Mouse (Mus musculus): ENCODE results near the gene Vinac1.

Gene Vinac1

GRCm38 (mm10) chr2:129047811-129048210 lies at the start of gene Vinac1:
Gene Vinac1, minus strand, starts transcription at chr2:129048172.
- DNase-seq (ENCODE audit: low spot score in 2 of 2): no peak

- DNase-seq (ENCODE audit: low spot score in 2 of 2): peak; percentile 54 to 61
Measured at GRCm38 (mm10) chr2:129093926-129094724, 46.2 kb upstream of the Vinac1 start.

- DNase-seq (ENCODE audit: low spot score in 2 of 2): peak in 1 of 2 experiments; percentile 37
Measured at GRCm38 (mm10) chr2:129092810-129093209, 44.8 kb upstream of the Vinac1 start.

- peak in 1 of 2 experiments; percentile 36 for DNase-seq (ENCODE audit: low spot score in 2 of 2)
Measured at GRCm38 (mm10) chr2:129090370-129090769, 42.4 kb upstream of the Vinac1 start.

- DNase-seq (ENCODE audit: low spot score in 2 of 2): no peak
Measured at GRCm38 (mm10) chr2:129087520-129087919, 39.5 kb upstream of the Vinac1 start.

GRCm38 (mm10) chr2:129084959-129085358 lies 37.0 kb upstream of the Vinac1 start:
- no peak for DNase-seq (ENCODE audit: low spot score in 2 of 2)

- DNase-seq (ENCODE audit: low spot score in 2 of 2): no peak
Measured at GRCm38 (mm10) chr2:129083514-129083913, 35.5 kb upstream of the Vinac1 start.

GRCm38 (mm10) chr2:129081097-129081496 lies 33.1 kb upstream of the Vinac1 start:
- no peak for DNase-seq (ENCODE audit: low spot score in 2 of 2)

- no peak for DNase-seq (ENCODE audit: low spot score in 2 of 2)
Measured at GRCm38 (mm10) chr2:129079194-129079593, 31.2 kb upstream of the Vinac1 start.

- no peak for DNase-seq (ENCODE audit: low spot score in 2 of 2)
Measured at GRCm38 (mm10) chr2:129078313-129078712, 30.3 kb upstream of the Vinac1 start.

- no peak for DNase-seq (ENCODE audit: low spot score in 2 of 2)
Measured at GRCm38 (mm10) chr2:129070296-129070695, 22.3 kb upstream of the Vinac1 start.

GRCm38 (mm10) chr2:129066326-129066725 lies 18.4 kb upstream of the Vinac1 start:
- DNase-seq (ENCODE audit: low spot score in 2 of 2): peak; percentile 75 to 77

- peak; percentile 79 to 82 for DNase-seq (ENCODE audit: low spot score in 2 of 2)
Measured at GRCm38 (mm10) chr2:129065437-129066282, 17.7 kb upstream of the Vinac1 start, which contains the start of gene Ttl. Gene Ttl, plus strand, starts transcription at chr2:129065942.

GRCm38 (mm10) chr2:129061456-129062059 lies 13.6 kb upstream of the Vinac1 start:
- no peak for DNase-seq (ENCODE audit: low spot score in 2 of 2)

GRCm38 (mm10) chr2:129057920-129058361 lies 10.0 kb upstream of the Vinac1 start:
- no peak for DNase-seq (ENCODE audit: low spot score in 2 of 2)

GRCm38 (mm10) chr2:129057256-129057655 lies 9.3 kb upstream of the Vinac1 start:
- DNase-seq (ENCODE audit: low spot score in 2 of 2): no peak

GRCm38 (mm10) chr2:129056597-129056996 lies 8.6 kb upstream of the Vinac1 start:
- DNase-seq (ENCODE audit: low spot score in 2 of 2): no peak

- DNase-seq (ENCODE audit: low spot score in 2 of 2): no peak
Measured at GRCm38 (mm10) chr2:129055741-129056140, 7.8 kb upstream of the Vinac1 start.

- DNase-seq (ENCODE audit: low spot score in 2 of 2): no peak
Measured at GRCm38 (mm10) chr2:129052451-129052983, 4.5 kb upstream of the Vinac1 start.

- DNase-seq (ENCODE audit: low spot score in 2 of 2): no peak
Measured at GRCm38 (mm10) chr2:129046846-129047196, 1.2 kb downstream of the Vinac1 start.

GRCm38 (mm10) chr2:129046172-129046845 lies 1.7 kb downstream of the Vinac1 start:
- no peak for DNase-seq (ENCODE audit: low spot score in 2 of 2)
